Mouse (Mus musculus) liver, embryonic 13.5 days (tissue): ENCODE measurements around the gene Gm11114. TPM values are rescaled to one million over a fixed set of nuclear protein-coding genes. Genes with fewer than 3 reads are reported as not detected.
A peak's percentile ranks its signal among the peaks of the same experiment; 100 is the strongest.

Experiments
- ATAC-seq: fragments of 200-750 bp; cut with Nextera tagmentation; 2 replicates; pipeline ENCODE4 v1.8.0; 2017; ENCODE audit warnings: low read depth, mild to moderate bottlenecking, moderate number of reproducible peaks, moderate library complexity
- DNase-seq: peaks from one replicate; pipeline ENCODE4 v3.0.0; 2022
- H3K27ac ChIP-seq: fragments of 300-500 bp; sonication (generic); 2 replicates; pipeline ENCODE4 v1.5.1; 2015; ENCODE audit warnings: moderate library complexity, mild to moderate bottlenecking, inconsistent platforms
- H3K27me3 ChIP-seq: fragments of 300-500 bp; sonication (generic); 2 replicates; pipeline ENCODE4 v1.6.1; 2015; ENCODE audit warnings: mild to moderate bottlenecking, inconsistent platforms
- H3K36me3 ChIP-seq: fragments of 300-500 bp; sonication (generic); 2 replicates; pipeline ENCODE4 v1.6.1; 2015; ENCODE audit warnings: mild to moderate bottlenecking, inconsistent platforms
- H3K4me1 ChIP-seq: fragments of 300-500 bp; sonication (generic); replicated peaks from 2 replicates; pipeline ENCODE4 v1.6.1; 2015; ENCODE audit warnings: inconsistent platforms
- H3K4me2 ChIP-seq: fragments of 300-500 bp; sonication (generic); 2 replicates; pipeline ENCODE4 v1.6.1; 2015; ENCODE audit warnings: inconsistent platforms, mild to moderate bottlenecking, moderate library complexity
- H3K4me3 ChIP-seq: fragments of 300-500 bp; sonication (generic); replicated peaks from 2 replicates; pipeline ENCODE4 v1.5.1; 2015; ENCODE audit warnings: mild to moderate bottlenecking, inconsistent platforms
- H3K9ac ChIP-seq: fragments of 300-500 bp; sonication (generic); 2 replicates; pipeline ENCODE4 v1.6.1; 2015; ENCODE audit warnings: mild to moderate bottlenecking, inconsistent platforms
- H3K9me3 ChIP-seq: fragments of 300-500 bp; sonication (generic); replicated peaks from 2 replicates; pipeline ENCODE4 v1.6.1; 2016; ENCODE audit warnings: inconsistent platforms
- WGBS: fragments of 180-500 bp; shearing (Covaris S2); methylation state at CpG from one replicate; pipeline ENCODE4 v1.1.7; 2015; ENCODE audit not compliant: insufficient replicate concordance; 5-methylcytosine and 5-hydroxymethylcytosine counted together
- polyA plus RNA-seq: library from polyadenylated mRNA; unstranded; fragments of >200 nt; fragmentation: Nextera tagmentation; extraction: Ambion mirVana; gene quantifications from 2 replicates; pipeline ENCODE4 v1.2.1, GENCODE M21; 2015

Gene Gm11114
- polyA plus RNA-seq, 1 experiment from 2014 or later, result not detected

DNA sequence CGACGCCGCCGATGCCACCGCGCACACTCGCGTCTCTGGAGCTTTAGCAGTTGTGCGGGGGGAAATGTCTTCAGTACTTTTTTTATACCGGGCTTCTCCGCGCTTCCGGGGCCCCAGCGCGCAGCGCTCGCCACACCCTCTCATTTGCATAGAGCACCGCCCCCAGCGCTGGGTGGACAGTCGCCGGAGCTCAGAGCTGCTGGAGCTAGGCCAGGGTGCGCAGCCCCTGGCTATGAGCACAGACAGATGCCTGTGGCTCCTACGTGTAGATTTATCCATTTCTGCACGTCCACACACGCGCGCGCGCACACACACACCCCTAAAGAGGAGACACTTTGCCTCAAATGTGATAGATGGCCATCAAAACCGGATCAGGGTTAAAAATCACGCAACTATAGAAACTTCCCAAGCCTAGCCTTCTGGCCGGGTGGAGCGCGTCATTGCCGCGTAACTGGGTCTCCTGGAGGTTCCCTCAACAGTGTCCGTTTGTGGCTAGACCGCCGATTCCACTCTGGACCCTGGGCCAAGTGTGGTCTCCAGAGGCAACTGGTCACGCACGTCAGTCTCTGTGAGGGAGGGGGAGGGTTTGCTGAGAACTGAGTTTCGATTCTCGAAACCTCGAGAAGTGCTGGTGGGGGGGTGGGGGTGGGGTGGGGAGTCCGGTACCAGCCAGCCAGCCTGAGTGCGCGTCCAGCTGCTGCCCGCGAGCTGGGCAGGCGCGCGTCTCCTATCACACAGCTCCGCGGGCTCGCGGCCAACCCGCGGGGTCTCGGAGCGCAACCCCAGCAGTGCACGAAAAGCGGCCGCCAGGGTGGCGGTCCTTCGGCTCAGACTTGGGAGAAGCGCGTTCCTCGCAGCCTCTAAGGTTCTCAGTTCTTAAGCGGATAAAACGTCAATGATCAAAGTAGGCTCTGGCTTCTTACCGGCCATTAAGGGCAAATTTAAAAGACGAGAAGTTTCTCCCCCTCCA lies 15.0 kb downstream of the Gm11114 start, which contains the start of gene Tent5a:
TSS of gene Tent5a (minus strand) at position 107 of the 970 bp plus-strand sequence.
- Histone ChIP-seq H3K9ac (peak within 1 kb of the TSS; percentile 74), H3K4me1 (peaks cover 19% of the 10 kb centered on the region), H3K27me3 (peaks cover 14% of the 10 kb centered on the region), H3K9me3 (no peaks in the 10 kb centered on the region), H3K4me2 (peak within 1 kb of the TSS; percentile 86), H3K36me3 (no peaks in the 10 kb centered on the region; the same call in 1 of the 2 replicates), H3K4me3 (peak within 1 kb of the TSS; percentile 71), H3K27ac (peak within 1 kb of the TSS; percentile 73)
- under 1% methylated on average over 72 of the region's 72 CpGs for WGBS
- ATAC-seq (peak; percentile 92), DNase-seq (peak; percentile 76)

GRCm38 (mm10) chr9:85328259-85328658 lies 15.7 kb downstream of the Gm11114 start:
- whole genome bisulfite sequencing, result 3% methylated on average over 16 of the region's 16 CpGs
- Histone ChIP-seq H3K4me1 (peaks cover 19% of the 10 kb centered on the region), H3K27me3 (peaks cover 14% of the 10 kb centered on the region), H3K9ac (peak overlapping the region; percentile 74), H3K4me3 (peak overlapping the region; percentile 71), H3K4me2 (peak overlapping the region; percentile 86), H3K36me3 (no peaks in the 10 kb centered on the region; the same call in 1 of the 2 replicates), H3K27ac (peak overlapping the region; percentile 59), H3K9me3 (no peaks in the 10 kb centered on the region)
- ATAC-seq (peak; percentile 32), DNase-seq (peak; percentile 66)

GRCm38 (mm10) chr9:85331521-85331920 lies 18.9 kb downstream of the Gm11114 start:
- H3K9me3 ChIP-seq, result no peaks in the 10 kb centered on the region
- ATAC-seq (no peak), DNase-seq (no peak)
- H3K4me3 ChIP-seq, result no peak overlapping the region
- H3K27me3 ChIP-seq, result peaks cover 5% of the 10 kb centered on the region
- H3K4me1 ChIP-seq, result peaks cover 12% of the 10 kb centered on the region
- no peaks in the 10 kb centered on the region for H3K36me3 ChIP-seq
- H3K9ac ChIP-seq, result no peak overlapping the region
- WGBS, result 36% methylated on average over 2 of the region's 2 CpGs
- H3K4me2 ChIP-seq, result no peak overlapping the region
- no peak overlapping the region for H3K27ac ChIP-seq

- Histone ChIP-seq H3K9ac (no peak overlapping the region), H3K27me3 (no peaks in the 10 kb centered on the region), H3K4me3 (no peak overlapping the region), H3K9me3 (no peaks in the 10 kb centered on the region), H3K4me2 (no peak overlapping the region), H3K36me3 (no peaks in the 10 kb centered on the region), H3K4me1 (no peaks in the 10 kb centered on the region), H3K27ac (no peak overlapping the region)
- DNase-seq, result no peak
- no peak for ATAC-seq
- WGBS, result 71% methylated on average over 7 of the region's 7 CpGs
Observed at GRCm38 (mm10) chr9:85336046-85336445, 23.5 kb downstream of the Gm11114 start.

DNA sequence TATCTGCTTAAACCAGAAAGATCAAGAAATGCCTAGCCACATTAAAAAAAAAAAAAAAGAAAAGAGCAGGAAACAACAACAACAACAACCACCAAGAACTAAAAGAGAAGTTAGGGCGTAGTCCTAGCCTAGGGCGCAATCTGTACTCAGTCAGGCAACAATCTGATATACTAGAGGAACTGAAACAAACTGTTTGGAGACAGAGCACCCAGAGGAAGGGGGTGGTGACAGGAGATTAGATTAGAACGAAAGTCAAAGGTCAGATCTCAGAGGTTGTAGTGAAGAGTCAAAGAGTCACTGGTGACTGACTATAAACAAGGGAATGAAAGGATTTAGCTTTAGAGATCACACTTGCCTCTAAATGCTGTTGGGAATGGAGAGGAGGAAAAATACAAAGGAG lies 27.7 kb downstream of the Gm11114 start:
- ATAC-seq (peak; percentile 70), DNase-seq (no peak)
- no peak overlapping the region for H3K4me3 ChIP-seq
- no peak overlapping the region for H3K27ac ChIP-seq
- H3K27me3 ChIP-seq, result no peaks in the 10 kb centered on the region
- peaks cover 4% of the 10 kb centered on the region; the same call in 1 of the 2 replicates for H3K4me1 ChIP-seq
- no peak overlapping the region for H3K4me2 ChIP-seq
- no peaks in the 10 kb centered on the region for H3K9me3 ChIP-seq
- WGBS, result 15% methylated on average over 3 of the region's 3 CpGs
- H3K9ac ChIP-seq, result no peak overlapping the region
- no peaks in the 10 kb centered on the region for H3K36me3 ChIP-seq

DNA sequence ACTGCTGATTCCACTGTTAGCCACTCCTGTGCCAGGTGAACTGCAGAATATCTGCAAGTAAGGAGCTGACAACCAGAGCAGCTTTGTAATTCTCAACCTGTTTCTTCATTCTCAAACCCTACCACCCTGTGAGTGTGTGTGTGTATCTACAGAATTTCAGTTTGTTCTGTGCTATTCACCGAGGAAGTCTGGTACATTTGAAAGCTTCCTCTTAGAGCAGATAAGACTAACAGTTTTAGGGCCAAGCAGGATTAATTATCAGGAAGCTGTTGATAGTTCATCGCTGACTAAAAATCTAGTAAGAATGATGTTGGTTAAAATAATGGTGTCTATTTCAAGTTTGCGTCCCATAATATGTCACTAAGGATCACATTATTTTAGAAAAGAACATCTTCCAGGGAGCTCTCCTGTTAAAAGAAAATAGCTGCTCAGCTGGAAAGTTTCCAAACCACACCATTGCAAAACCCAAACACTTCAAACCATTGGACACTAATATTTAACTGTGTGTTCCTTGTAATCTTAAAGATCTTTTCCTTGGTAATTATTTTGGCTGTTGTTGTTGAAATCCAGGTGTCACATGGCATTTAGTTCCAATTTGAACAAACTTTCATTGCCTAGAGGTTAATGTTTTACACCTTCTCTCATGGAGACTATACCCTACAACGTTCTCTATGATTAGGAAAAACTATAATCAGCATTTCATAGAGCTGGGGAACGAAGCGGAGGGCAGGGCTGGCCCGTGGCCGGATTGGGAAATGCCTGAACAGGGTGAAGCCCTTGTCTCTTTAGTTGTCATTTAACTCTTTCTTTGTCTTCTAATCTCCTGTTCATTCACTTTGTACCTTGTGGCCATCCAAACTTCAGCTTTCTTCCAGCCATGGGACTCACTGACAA lies 30.6 kb downstream of the Gm11114 start:
- H3K4me2 ChIP-seq, result no peak overlapping the region
- 37% methylated on average over 8 of the region's 8 CpGs for WGBS
- no peaks in the 10 kb centered on the region for H3K36me3 ChIP-seq
- H3K9ac ChIP-seq, result no peak overlapping the region
- ATAC-seq (no peak), DNase-seq (no peak)
- H3K9me3 ChIP-seq, result no peaks in the 10 kb centered on the region
- no peak overlapping the region for H3K27ac ChIP-seq
- no peak overlapping the region for H3K4me3 ChIP-seq
- H3K27me3 ChIP-seq, result no peaks in the 10 kb centered on the region
- H3K4me1 ChIP-seq, result peaks cover 4% of the 10 kb centered on the region; the same call in 1 of the 2 replicates

GRCm38 (mm10) chr9:85347823-85348523 lies 35.4 kb downstream of the Gm11114 start:
- H3K36me3 ChIP-seq, result no peaks in the 10 kb centered on the region
- no peak for DNase-seq
- no peak overlapping the region for H3K4me2 ChIP-seq
- 69% methylated on average over 10 of the region's 10 CpGs for WGBS
- no peak overlapping the region for H3K9ac ChIP-seq
- 0 out of 2 replicates have a peak, but pooled peaks cover under 1% of the 10 kb centered on the region for H3K4me1 ChIP-seq
- no peak overlapping the region for H3K27ac ChIP-seq
- H3K4me3 ChIP-seq, result no peak overlapping the region
- no peaks in the 10 kb centered on the region for H3K27me3 ChIP-seq
- ATAC-seq, result no peak
- no peaks in the 10 kb centered on the region for H3K9me3 ChIP-seq

GRCm38 (mm10) chr9:85355559-85355958 lies 43.0 kb downstream of the Gm11114 start:
- H3K27me3 ChIP-seq, result no peaks in the 10 kb centered on the region
- no peaks in the 10 kb centered on the region for H3K36me3 ChIP-seq
- ATAC-seq (no peak), DNase-seq (no peak)
- H3K9ac ChIP-seq, result no peak overlapping the region
- no peak overlapping the region for H3K4me2 ChIP-seq
- H3K4me1 ChIP-seq, result no peaks in the 10 kb centered on the region
- H3K4me3 ChIP-seq, result no peak overlapping the region
- WGBS, result 71% methylated on average over 5 of the region's 5 CpGs
- H3K9me3 ChIP-seq, result no peaks in the 10 kb centered on the region
- H3K27ac ChIP-seq, result no peak overlapping the region

- no peak for DNase-seq
- H3K4me2 ChIP-seq, result no peak overlapping the region
- 64% methylated on average over 7 of the region's 7 CpGs for WGBS
Observed at GRCm38 (mm10) chr9:85357154-85357860, 44.7 kb downstream of the Gm11114 start.

More at GRCm38 (mm10) chr9:85357154-85357860, 44.7 kb downstream of the Gm11114 start:
- no peaks in the 10 kb centered on the region for H3K36me3 ChIP-seq
- no peaks in the 10 kb centered on the region for H3K9me3 ChIP-seq
- no peak for ATAC-seq
- H3K4me3 ChIP-seq, result no peak overlapping the region
- no peaks in the 10 kb centered on the region for H3K27me3 ChIP-seq
- no peak overlapping the region for H3K27ac ChIP-seq
- no peak overlapping the region for H3K9ac ChIP-seq
- no peaks in the 10 kb centered on the region for H3K4me1 ChIP-seq
